Mouse (Mus musculus) liver, postnatal 0 days (tissue): ENCODE results near the gene Hsd11b1. TPM values are rescaled to one million over a fixed set of nuclear protein-coding genes. Genes with fewer than 3 reads are reported as not detected.

Experiments
- ATAC-seq: fragments of 200-750 bp; cut with Nextera tagmentation; 2 replicates; pipeline ENCODE4 v1.8.0; 2017; ENCODE audit warnings: mild to moderate bottlenecking, moderate library complexity
- DNase-seq: peaks from one replicate; pipeline ENCODE4 v3.0.0-alpha.2; 2016
- H3K27ac ChIP-seq: fragments of 300-500 bp; sonication (generic); 2 replicates; pipeline ENCODE4 v1.5.1; 2014; ENCODE audit warnings: antibody characterized with exemption, moderate library complexity, mild to moderate bottlenecking, low read depth
- H3K27me3 ChIP-seq: fragments of 300-500 bp; sonication (generic); 2 replicates; pipeline ENCODE4 v1.6.1; 2014; ENCODE audit warnings: low read length, control low read depth, mixed read lengths; ENCODE audit not compliant: insufficient read depth
- H3K36me3 ChIP-seq: fragments of 300-500 bp; sonication (generic); replicated peaks from 2 replicates; pipeline ENCODE4 v1.6.1; 2014; ENCODE audit warnings: mild to moderate bottlenecking, control low read depth, low read length, moderate library complexity, mixed read lengths; ENCODE audit not compliant: insufficient read depth
- H3K4me1 ChIP-seq: fragments of 300-500 bp; sonication (generic); 2 replicates; pipeline ENCODE4 v1.6.1; 2014; ENCODE audit warnings: antibody characterized with exemption, mild to moderate bottlenecking, control low read depth; ENCODE audit not compliant: insufficient read depth
- H3K4me2 ChIP-seq: fragments of 300-500 bp; sonication (generic); 2 replicates; pipeline ENCODE4 v1.6.1; 2014; ENCODE audit warnings: low read depth, mild to moderate bottlenecking, low read length, moderate library complexity, mixed read lengths
- H3K4me3 ChIP-seq: fragments of 300-500 bp; sonication (generic); 2 replicates; pipeline ENCODE4 v1.5.1; 2014; ENCODE audit warnings: low read depth, low read length
- H3K9ac ChIP-seq: fragments of 300-500 bp; sonication (generic); replicated peaks from 2 replicates; pipeline ENCODE4 v1.6.1; 2014; ENCODE audit warnings: mild to moderate bottlenecking, moderate library complexity
- H3K9me3 ChIP-seq: fragments of 300-500 bp; sonication (generic); 2 replicates; pipeline ENCODE4 v1.6.1; 2016; ENCODE audit warnings: mild to moderate bottlenecking, control low read depth, low read length, mixed read lengths
- CTCF ChIP-seq: sonication (generic); IDR thresholded peaks from 2 replicates; pipeline ENCODE4 v1.5.1; 2016; ENCODE audit warnings: antibody characterized with exemption, low read depth
- EP300 ChIP-seq: IDR thresholded peaks from 2 replicates; pipeline ENCODE4 v1.6.1; 2016; ENCODE audit warnings: antibody characterized with exemption, low read depth, mild to moderate bottlenecking
- WGBS: fragments of 180-500 bp; shearing (Covaris S2); extraction: QIAGEN DNeasy Blood & Tissue Kit; methylation state at CpG from one replicate; pipeline ENCODE4 v1.1.7; 2014; ENCODE audit not compliant: insufficient replicate concordance; 5-methylcytosine and 5-hydroxymethylcytosine counted together
- polyA plus RNA-seq: library from polyadenylated mRNA; unstranded; fragments of >200 nt; fragmentation: Nextera tagmentation; extraction: Ambion mirVana; gene quantifications from 2 replicates; pipeline ENCODE4 v1.2.1, GENCODE M21; 2015

The Hsd11b1 gene
- polyA plus RNA-seq, 1 experiment from 2014 or later, result 252 TPM

GRCm38 (mm10) chr1:193174143-193174733 lies 89.6 kb downstream of the Hsd11b1 start:
- ATAC-seq (no peak), DNase-seq (no peak)
- TF ChIP-seq CTCF, result no peak
- TF ChIP-seq EP300, result no peak
- H3K4me1 ChIP-seq, result peaks cover 28% of the 10 kb centered on the region
- peak overlapping the region; percentile 77 for H3K4me3 ChIP-seq
- no peaks in the 10 kb centered on the region for H3K9me3 ChIP-seq
- peak overlapping the region; percentile 69 for H3K9ac ChIP-seq
- peak overlapping the region; percentile 87 for H3K27ac ChIP-seq
- 69% methylated on average over 13 of the region's 13 CpGs for WGBS
- peak overlapping the region; percentile 87 for H3K4me2 ChIP-seq
- no peaks in the 10 kb centered on the region for H3K36me3 ChIP-seq
- H3K27me3 ChIP-seq, result no peaks in the 10 kb centered on the region

- Histone ChIP-seq H3K9me3 (no peaks in the 10 kb centered on the region), H3K4me2 (peak overlapping the region; percentile 87), H3K36me3 (no peaks in the 10 kb centered on the region), H3K4me3 (peak overlapping the region; percentile 77), H3K9ac (peak overlapping the region; percentile 69), H3K27ac (peak overlapping the region; percentile 87), H3K27me3 (no peaks in the 10 kb centered on the region), H3K4me1 (peaks cover 28% of the 10 kb centered on the region)
- DNase-seq (no peak), ATAC-seq (no peak)
- TF ChIP-seq EP300 (no peak), CTCF (no peak)
- 14% methylated on average over 9 of the region's 9 CpGs for WGBS
These were observed 90.1 kb downstream of the Hsd11b1 start for GRCm38 (mm10) chr1:193173810-193174129.

- WGBS, result 2% methylated on average over 48 of the region's 48 CpGs
- TF ChIP-seq CTCF (peak; percentile 28; the same call in 1 of the 2 replicates), EP300 (no peak)
- Histone ChIP-seq H3K9me3 (no peaks in the 10 kb centered on the region), H3K27me3 (no peaks in the 10 kb centered on the region), H3K9ac (peak overlapping the region; percentile 80), H3K4me2 (peak overlapping the region; percentile 87), H3K4me3 (peak overlapping the region; percentile 77), H3K36me3 (no peaks in the 10 kb centered on the region), H3K27ac (peak overlapping the region; percentile 87), H3K4me1 (peaks cover 28% of the 10 kb centered on the region)
- DNase-seq, result peak; percentile 97
- ATAC-seq, result peak; percentile 98
These were observed 90.7 kb downstream of the Hsd11b1 start for GRCm38 (mm10) chr1:193172991-193173809.

Other genes with a start within 250 kb of the Hsd11b1 start
- gene Syt14, start 228.3 kb downstream of the Hsd11b1 start, polyA plus RNA-seq, result 1.6 and 1.8 TPM in 2 replicates
- 1.5 and 1.9 TPM in 2 replicates for gene Diexf, start 133.8 kb downstream of the Hsd11b1 start, polyA plus RNA-seq
- gene Irf6, start 111.0 kb downstream of the Hsd11b1 start, polyA plus RNA-seq, result 6.5 and 9.7 TPM in 2 replicates
- 4.8 and 6.2 TPM in 2 replicates for gene A130010J15Rik, start 96.0 kb downstream of the Hsd11b1 start, polyA plus RNA-seq
- gene Traf3ip3, start 62.4 kb downstream of the Hsd11b1 start, polyA plus RNA-seq, result 8.3 and 9.1 TPM in 2 replicates
- gene Lamb3, start 56.4 kb downstream of the Hsd11b1 start, polyA plus RNA-seq, result 1.3 and 1.5 TPM in 2 replicates
- gene G0s2, start 9.1 kb upstream of the Hsd11b1 start, polyA plus RNA-seq, result 269 and 386 TPM in 2 replicates
- 0.15 and 0.24 TPM in 2 replicates for gene Camk1g, start 106.2 kb upstream of the Hsd11b1 start, polyA plus RNA-seq